Mouse (Mus musculus): Measurements from ENCODE around the gene Brd7. TPM values are rescaled to one million over a fixed set of nuclear protein-coding genes. Genes with fewer than 3 reads are reported as not detected.

Brd7 gene
- total RNA-seq, 2 experiments from 2014 or later = 61.0 to 65.3 TPM

GRCm38 (mm10) chr8:88359959-88360358 is 2.0 kb downstream of the Brd7 start:
- no peak for DNase-seq
- intact Hi-C loops (cut with DNase I) = loop anchor here (10.0 kb wide), 2 partner anchors 215 to 335 kb away; partner anchors contain the start of gene Cyld

- no peak for DNase-seq
- intact Hi-C loops (cut with DNase I) = loop anchor here (2.0 to 10.0 kb wide), 2 partner anchors 85 to 213 kb away; partner anchors contain the start of gene Adcy7
Observed at GRCm38 (mm10) chr8:88357946-88358345, 4.0 kb downstream of the Brd7 start.

- no peak for DNase-seq
- intact Hi-C loops (cut with DNase I) = loop anchor here (2.0 to 10.0 kb wide), 2 partner anchors 85 to 213 kb away; partner anchors contain the start of gene Adcy7
Observed at GRCm38 (mm10) chr8:88357226-88357933, 4.6 kb downstream of the Brd7 start.

GRCm38 (mm10) chr8:88349046-88349445 is 12.9 kb downstream of the Brd7 start:
- intact Hi-C loops (cut with DNase I) = no loop called here
- DNase-seq = no peak

- intact Hi-C loops (cut with DNase I) = no loop called here
- DNase-seq = no peak
Observed at GRCm38 (mm10) chr8:88342026-88342425, 20.0 kb downstream of the Brd7 start.

GRCm38 (mm10) chr8:88339887-88340695 is 21.9 kb downstream of the Brd7 start:
- intact Hi-C loops (cut with DNase I) = no loop called here
- DNase-seq = no peak

GRCm38 (mm10) chr8:88339221-88339620 is 22.8 kb downstream of the Brd7 start:
- intact Hi-C loops (cut with DNase I) = no loop called here
- no peak for DNase-seq

- intact Hi-C loops (cut with DNase I) = no loop called here
- no peak for DNase-seq
Observed at GRCm38 (mm10) chr8:88334975-88335374, 27.0 kb downstream of the Brd7 start.

GRCm38 (mm10) chr8:88334384-88334783 is 27.6 kb downstream of the Brd7 start:
- intact Hi-C loops (cut with DNase I) = no loop called here
- no peak for DNase-seq

GRCm38 (mm10) chr8:88330816-88331215 is 31.2 kb downstream of the Brd7 start:
- intact Hi-C loops (cut with DNase I) = no loop called here
- no peak for DNase-seq

GRCm38 (mm10) chr8:88328689-88329088 is 33.3 kb downstream of the Brd7 start:
- intact Hi-C loops (cut with DNase I) = no loop called here
- DNase-seq = no peak

- intact Hi-C loops (cut with DNase I) = no loop called here
- no peak for DNase-seq
Observed at GRCm38 (mm10) chr8:88326328-88326727, 35.7 kb downstream of the Brd7 start.

GRCm38 (mm10) chr8:88325795-88326194 is 36.2 kb downstream of the Brd7 start:
- no peak for DNase-seq
- intact Hi-C loops (cut with DNase I) = no loop called here

GRCm38 (mm10) chr8:88325251-88325650 is 36.7 kb downstream of the Brd7 start:
- no peak for DNase-seq
- intact Hi-C loops (cut with DNase I) = no loop called here

- DNase-seq = no peak
Observed at GRCm38 (mm10) chr8:88324760-88325159, 37.2 kb downstream of the Brd7 start.

GRCm38 (mm10) chr8:88323523-88323922 is 38.5 kb downstream of the Brd7 start:
- intact Hi-C loops (cut with DNase I) = no loop called here
- DNase-seq = no peak

More at GRCm38 (mm10) chr8:88324760-88325159, 37.2 kb downstream of the Brd7 start:
- intact Hi-C loops (cut with DNase I) = no loop called here

GRCm38 (mm10) chr8:88321387-88321786 is 40.6 kb downstream of the Brd7 start:
- no peak for DNase-seq
- intact Hi-C loops (cut with DNase I) = no loop called here

GRCm38 (mm10) chr8:88320134-88320533 is 41.9 kb downstream of the Brd7 start:
- no peak for DNase-seq
- intact Hi-C loops (cut with DNase I) = no loop called here

- no peak for DNase-seq
- intact Hi-C loops (cut with DNase I) = no loop called here
Observed at GRCm38 (mm10) chr8:88318151-88318550, 43.8 kb downstream of the Brd7 start.

GRCm38 (mm10) chr8:88317341-88317740 is 44.7 kb downstream of the Brd7 start:
- intact Hi-C loops (cut with DNase I) = no loop called here
- DNase-seq = no peak

GRCm38 (mm10) chr8:88316139-88316931 is 45.7 kb downstream of the Brd7 start:
- peak; percentile 71 to 73 for DNase-seq
- intact Hi-C loops (cut with DNase I) = no loop called here
